Comparison of ENCODE assay signal across 8 mouse cellular contexts in genomic region chr7:126273351-126274042, GRCm38 (mm10). TPM values are rescaled to one million over a fixed set of nuclear protein-coding genes. Genes with fewer than 3 reads are reported as not detected.
DNase-seq lines count a peak whose midpoint lies in the region; ATAC-seq and TF ChIP-seq lines count a peak whose summit lies in the region.

No protein-coding gene starts in this region.

- peak overlapping the region; percentile 97 for H3K4me3 ChIP-seq in kidney, embryonic 15.5 days (replicated peaks)
- peak overlapping the region; percentile 100 for H3K4me3 ChIP-seq in embryonic facial prominence, embryonic 10.5 days
- H3K4me3 ChIP-seq in intestine, postnatal 0 days (ENCODE audit: low read depth, low read length), result peak overlapping the region; percentile 70
- peak overlapping the region; percentile 78 for H3K4me3 ChIP-seq in olfactory bulb, adult 2 months (ENCODE audit: insufficient read depth, low read depth, low read length)

- peak overlapping the region; percentile 98 for H3K4me2 ChIP-seq in kidney, embryonic 15.5 days
- H3K4me2 ChIP-seq in intestine, postnatal 0 days (replicated peaks; ENCODE audit: low read depth), result peak overlapping the region; percentile 94

- H3K4me1 ChIP-seq in kidney, embryonic 15.5 days, result peaks cover 65% of the 10 kb centered on the region
- peaks cover 63% of the 10 kb centered on the region for H3K4me1 ChIP-seq in embryonic facial prominence, embryonic 10.5 days
- H3K4me1 ChIP-seq in intestine, postnatal 0 days (replicated peaks; ENCODE audit: control insufficient read depth, insufficient read depth, low read length), result no peaks in the 10 kb centered on the region
- H3K4me1 ChIP-seq in olfactory bulb, adult 2 months (ENCODE audit: control insufficient read depth, insufficient read depth, low read length), result peaks cover 38% of the 10 kb centered on the region

- no peaks in the 10 kb centered on the region for H3K9me3 ChIP-seq in kidney, embryonic 15.5 days (replicated peaks)
- H3K9me3 ChIP-seq in embryonic facial prominence, embryonic 10.5 days, result no peaks in the 10 kb centered on the region
- H3K9me3 ChIP-seq in intestine, postnatal 0 days (ENCODE audit: control insufficient read depth), result no peaks in the 10 kb centered on the region

- peak overlapping the region; percentile 97 for H3K9ac ChIP-seq in kidney, embryonic 15.5 days
- peak overlapping the region; percentile 58; the same call in 1 of the 2 replicates for H3K9ac ChIP-seq in intestine, postnatal 0 days (ENCODE audit: low read depth, low read length)

- no peak for TF ChIP-seq POLR2A in olfactory bulb, adult 2 months (IDR thresholded peaks at IDR 0.05; ENCODE audit: insufficient read depth, low read depth, low read length)

- peaks cover 16% of the 10 kb centered on the region for H3K36me3 ChIP-seq in kidney, embryonic 15.5 days
- H3K36me3 ChIP-seq in embryonic facial prominence, embryonic 10.5 days (replicated peaks), result peaks cover 45% of the 10 kb centered on the region
- H3K36me3 ChIP-seq in intestine, postnatal 0 days (ENCODE audit: control insufficient read depth, insufficient read depth), result no peaks in the 10 kb centered on the region

- TF ChIP-seq CTCF in intestine, postnatal 0 days (IDR thresholded peaks at IDR 0.05; ENCODE audit: low read depth), result no peak
- TF ChIP-seq CTCF in olfactory bulb, adult 2 months (IDR thresholded peaks at IDR 0.05; ENCODE audit: insufficient read depth, low read depth, low read length), result no peak

- ATAC-seq in kidney, embryonic 15.5 days (replicated peaks; ENCODE audit: low FRiP score), result no peak
- no peak for ATAC-seq in intestine, postnatal 0 days

- no peaks in the 10 kb centered on the region for H3K27me3 ChIP-seq in kidney, embryonic 15.5 days
- H3K27me3 ChIP-seq in embryonic facial prominence, embryonic 10.5 days (replicated peaks; ENCODE audit: low read depth, poor library complexity, severe bottlenecking), result peaks cover 21% of the 10 kb centered on the region
- H3K27me3 ChIP-seq in intestine, postnatal 0 days (replicated peaks; ENCODE audit: control insufficient read depth, insufficient read depth, low read length), result no peaks in the 10 kb centered on the region

- peak overlapping the region; percentile 98 for H3K27ac ChIP-seq in kidney, embryonic 15.5 days
- H3K27ac ChIP-seq in embryonic facial prominence, embryonic 10.5 days (replicated peaks), result peak overlapping the region; percentile 99
- H3K27ac ChIP-seq in intestine, postnatal 0 days (ENCODE audit: low read depth, low read length), result no peak overlapping the region
- no peak overlapping the region for H3K27ac ChIP-seq in olfactory bulb, adult 2 months (ENCODE audit: insufficient read depth, low read depth, low read length)

- 8% methylated on average over 11 of the region's 11 CpGs for WGBS in kidney, embryonic 15.5 days
- 10% methylated on average over 11 of the region's 11 CpGs for WGBS in embryonic facial prominence, embryonic 10.5 days
- 17% methylated on average over 11 of the region's 11 CpGs for WGBS in intestine, postnatal 0 days
- 15% methylated on average over 11 of the region's 11 CpGs for WGBS in olfactory bulb, adult 2 months

- DNase-seq in kidney, adult 8-10 months, result no peak
- DNase-seq in embryonic facial prominence, embryonic 10.5 days (ENCODE audit: low spot score), result no peak
- no peak for DNase-seq in layer of hippocampus, adult 18-20 months (ENCODE audit: low spot score in 2 of 2)
- DNase-seq in cerebellum, adult 18-20 months, result no peak
- DNase-seq in left cerebral cortex, adult 11 months (ENCODE audit: low spot score), result no peak

RNA-seq across cellular contexts. Expression of gene Sbk1, which starts 1.1 kb away (rescaled TPM):
- 31.5 and 33.1 TPM in 2 replicates for polyA plus RNA-seq in kidney, embryonic 15.5 days (2015; fragmentation: Nextera tagmentation; extraction: Ambion mirVana)
- 91.0 and 102 TPM in 2 replicates for polyA plus RNA-seq in embryonic facial prominence, embryonic 10.5 days (2016; fragmentation: Nextera tagmentation; extraction: Ambion mirVana)
- 3.6 and 4.4 TPM in 2 replicates for polyA plus RNA-seq in intestine, postnatal 0 days (2015; fragmentation: Nextera tagmentation; extraction: Ambion mirVana)
- not detected in 2 replicates for polyA plus RNA-seq in olfactory bulb, adult 2 months (2012; ENCODE audit: insufficient read depth, insufficient read length, low replicate concordance, missing spikeins)
- 10 to 100 TPM; 81.0 to 86.8 TPM for total RNA-seq in layer of hippocampus, adult 18-20 months (2021)

Comparison
In these comparisons a context has a peak if more than half of its experiments do, and no peak if none do; other contexts are left out.
1. H3K27ac ChIP-seq: peak in kidney, embryonic 15.5 days (single experiment) and embryonic facial prominence, embryonic 10.5 days (single experiment); none in intestine, postnatal 0 days (single experiment) and olfactory bulb, adult 2 months (single experiment).
2. Peak in every context shown above with its lines, with median percentiles within 50 percentile points of each other: H3K4me3 ChIP-seq.